Mouse (Mus musculus) MEL (cell line): ENCODE measurements at regions not wholly inside any gene's neighbourhood (a gene's known extent, or its start where the extent isn't known, plus 50 kb on each side); places are given as distances from the start of the nearest gene placed in this dataset.

ENCODE experiments used
- DNase-seq: peaks from one replicate; pipeline ENCODE4 v3.0.0; 2011; ENCODE audit warnings: low read depth, low spot score
- H3K27ac ChIP-seq: 2 replicates; pipeline ENCODE4 v1.5.1; 2012; ENCODE audit warnings: low read depth, mild to moderate bottlenecking, control low read depth, low read length, moderate library complexity; ENCODE audit not compliant: control insufficient read depth
- H3K27me3 ChIP-seq, 2 experiments: fragments of 150-350 bp in 1 of 2; sonication (generic) in 1 of 2; 2 replicates each; pipeline ENCODE4 v1.6.1; 2012; ENCODE audit warnings: low read length in 2 of 2, mild to moderate bottlenecking in 2 of 2, improper control_type of control experiment in 1 of 2, moderate library complexity in 1 of 2; ENCODE audit not compliant: insufficient read depth in 2 of 2, control insufficient read depth in 1 of 2
- H3K36me3 ChIP-seq, 2 experiments: 2 replicates each; pipeline ENCODE4 v1.6.1; 2012 to 2014; ENCODE audit warnings: low read length in 2 of 2, improper control_type of control experiment in 1 of 2, inconsistent platforms in 1 of 2, mild to moderate bottlenecking in 1 of 2; ENCODE audit not compliant: insufficient read depth in 2 of 2, control insufficient read depth in 1 of 2
- H3K4me1 ChIP-seq, 2 experiments: fragments of 150-350 bp in 1 of 2; sonication (generic) in 1 of 2; 2 replicates each; pipeline ENCODE4 v1.6.1; 2012; ENCODE audit warnings: low read length in 2 of 2, improper control_type of control experiment in 1 of 2, mild to moderate bottlenecking in 1 of 2; ENCODE audit not compliant: insufficient read depth in 2 of 2, control insufficient read depth in 1 of 2
- H3K4me3 ChIP-seq, 2 experiments: fragments of 150-350 bp in 1 of 2; sonication (generic) in 1 of 2; 2 replicates each; pipeline ENCODE4 v1.5.1; 2012; ENCODE audit warnings: low read depth in 2 of 2, low read length in 2 of 2, mild to moderate bottlenecking in 2 of 2, moderate library complexity in 2 of 2, control low read depth in 1 of 2, improper control_type of control experiment in 1 of 2; ENCODE audit not compliant: control insufficient read depth in 1 of 2, insufficient read depth in 1 of 2
- H3K79me2 ChIP-seq: 2 replicates; pipeline ENCODE4 v1.6.1; 2012; ENCODE audit warnings: mild to moderate bottlenecking, low read length, moderate library complexity; ENCODE audit not compliant: control insufficient read depth, poor library complexity, insufficient read depth
- H3K9ac ChIP-seq: 2 replicates; pipeline ENCODE4 v1.6.1; 2012; ENCODE audit warnings: low read depth, mild to moderate bottlenecking, control low read depth, low read length, moderate library complexity; ENCODE audit not compliant: control insufficient read depth, poor library complexity, severe bottlenecking
- H3K9me3 ChIP-seq: fragments of 150-350 bp; sonication (generic); replicated peaks from 2 replicates; pipeline ENCODE4 v1.6.1; 2012; ENCODE audit warnings: mild to moderate bottlenecking, low read length, improper control_type of control experiment, moderate library complexity; ENCODE audit not compliant: insufficient read depth
- BHLHE40 ChIP-seq: IDR thresholded peaks from 2 replicates; pipeline ENCODE4 v1.6.1; 2012; ENCODE audit warnings: low read depth, mild to moderate bottlenecking, inconsistent platforms, low read length, improper control_type of control experiment, borderline replicate concordance
- CHD1 ChIP-seq: IDR thresholded peaks from 2 replicates; pipeline ENCODE4 v1.6.1; 2012; ENCODE audit warnings: low read depth, mild to moderate bottlenecking, inconsistent platforms, low read length, improper control_type of control experiment
- CHD2 ChIP-seq: IDR thresholded peaks from 2 replicates; pipeline ENCODE4 v1.6.1; 2011; ENCODE audit warnings: low read length, improper control_type of control experiment
- CTCF ChIP-seq, 3 experiments: IDR thresholded peaks in 2 of 3; conservative IDR thresholded peaks in 1 of 3; 2 replicates each; pipeline ENCODE4 v1.5.1; 2011 to 2012; ENCODE audit warnings: low read length in 3 of 3, low read depth in 2 of 3, mild to moderate bottlenecking in 2 of 3, improper control_type of control experiment in 1 of 3, inconsistent platforms in 1 of 3, mixed read lengths in 1 of 3, moderate library complexity in 1 of 3; ENCODE audit not compliant: control insufficient read depth in 1 of 3, insufficient read depth in 1 of 3, poor library complexity in 1 of 3, severe bottlenecking in 1 of 3
- E2F4 ChIP-seq: IDR thresholded peaks from 2 replicates; pipeline ENCODE4 v1.6.1; 2011; ENCODE audit warnings: low read depth, low read length, improper control_type of control experiment, borderline replicate concordance
- EP300 ChIP-seq, 2 experiments: IDR thresholded peaks; 2 replicates each; pipeline ENCODE4 v1.6.1; 2011; ENCODE audit warnings: improper control_type of control experiment in 2 of 2, low read length in 2 of 2, low read depth in 1 of 2, mild to moderate bottlenecking in 1 of 2
- ETS1 ChIP-seq: IDR thresholded peaks from 2 replicates; pipeline ENCODE4 v1.6.1; 2012; ENCODE audit warnings: low read depth, mild to moderate bottlenecking, inconsistent platforms, low read length, improper control_type of control experiment, moderate library complexity
- GABPA ChIP-seq: IDR thresholded peaks from 2 replicates; pipeline ENCODE4 v1.6.1; 2012; ENCODE audit warnings: low read depth, mild to moderate bottlenecking, inconsistent platforms, low read length, improper control_type of control experiment, moderate library complexity
- GATA1 ChIP-seq: IDR thresholded peaks from 2 replicates; pipeline ENCODE4 v1.6.1; 2011; ENCODE audit warnings: low read depth, low read length, improper control_type of control experiment
- HCFC1 ChIP-seq: IDR thresholded peaks from 2 replicates; pipeline ENCODE4 v1.6.1; 2012; ENCODE audit warnings: low read depth, mild to moderate bottlenecking, inconsistent platforms, low read length, improper control_type of control experiment, moderate library complexity
- JUND ChIP-seq: IDR thresholded peaks from 2 replicates; pipeline ENCODE4 v1.6.1; 2011; ENCODE audit warnings: low read depth, mild to moderate bottlenecking, improper control_type of control experiment, low read length
- KAT2A ChIP-seq: conservative IDR thresholded peaks from 2 replicates; pipeline ENCODE4 v1.6.1; 2012; ENCODE audit warnings: low read depth, low read length, improper control_type of control experiment, inconsistent platforms
- MAFK ChIP-seq: IDR thresholded peaks from 2 replicates; pipeline ENCODE4 v1.6.1; 2011; ENCODE audit warnings: low read depth, mild to moderate bottlenecking, low read length, improper control_type of control experiment, borderline replicate concordance
- MAX ChIP-seq: IDR thresholded peaks from 2 replicates; pipeline ENCODE4 v1.6.1; 2011; ENCODE audit warnings: low read length, improper control_type of control experiment
- MAZ ChIP-seq: IDR thresholded peaks from 2 replicates; pipeline ENCODE4 v1.6.1; 2012; ENCODE audit warnings: low read depth, mild to moderate bottlenecking, inconsistent platforms, low read length, improper control_type of control experiment
- MEF2A ChIP-seq: IDR thresholded peaks from 2 replicates; pipeline ENCODE4 v1.6.1; 2014; ENCODE audit warnings: low read depth, mild to moderate bottlenecking, inconsistent platforms, low read length, improper control_type of control experiment; ENCODE audit not compliant: poor library complexity, insufficient replicate concordance, severe bottlenecking; ENCODE audit errors: extremely low read depth
- MXI1 ChIP-seq: IDR thresholded peaks from 2 replicates; pipeline ENCODE4 v1.6.1; 2011; ENCODE audit warnings: mild to moderate bottlenecking, low read depth, low read length, improper control_type of control experiment
- MYB ChIP-seq: IDR thresholded peaks from 2 replicates; pipeline ENCODE4 v1.6.1; 2011; ENCODE audit warnings: mild to moderate bottlenecking, low read depth, low read length, improper control_type of control experiment
- MYC ChIP-seq: IDR thresholded peaks from 2 replicates; pipeline ENCODE4 v1.6.1; 2011; ENCODE audit warnings: low read depth, mild to moderate bottlenecking, low read length, improper control_type of control experiment, moderate library complexity
- NRF1 ChIP-seq: IDR thresholded peaks from 2 replicates; pipeline ENCODE4 v1.6.1; 2014; ENCODE audit warnings: low read depth, mild to moderate bottlenecking, inconsistent platforms, low read length, improper control_type of control experiment, moderate library complexity; ENCODE audit not compliant: poor library complexity, insufficient read depth, severe bottlenecking
- POLR2A ChIP-seq, 2 experiments: IDR thresholded peaks; 2 replicates each; pipeline ENCODE4 v1.6.1; 2011 to 2012; ENCODE audit warnings: low read length in 2 of 2, mild to moderate bottlenecking in 2 of 2, control low read depth in 1 of 2, improper control_type of control experiment in 1 of 2, low read depth in 1 of 2, moderate library complexity in 1 of 2; ENCODE audit not compliant: control insufficient read depth in 1 of 2, insufficient read depth in 1 of 2, poor library complexity in 1 of 2
- POLR2AphosphoS2 ChIP-seq: IDR thresholded peaks from 2 replicates; pipeline ENCODE4 v1.6.1; 2011; ENCODE audit warnings: low read length, improper control_type of control experiment
- POLR2AphosphoS5 ChIP-seq: IDR thresholded peaks from 2 replicates; pipeline ENCODE4 v1.6.1; 2012; ENCODE audit warnings: low read depth, borderline replicate concordance, mild to moderate bottlenecking, inconsistent platforms, low read length, moderate library complexity, mixed read lengths
- RAD21 ChIP-seq: IDR thresholded peaks from 2 replicates; pipeline ENCODE4 v1.6.1; 2011; ENCODE audit warnings: mild to moderate bottlenecking, low read depth, low read length, improper control_type of control experiment
- RCOR1 ChIP-seq: IDR thresholded peaks from 2 replicates; pipeline ENCODE4 v1.6.1; 2012; ENCODE audit warnings: low read depth, mild to moderate bottlenecking, inconsistent platforms, low read length, improper control_type of control experiment
- SMC3 ChIP-seq: IDR thresholded peaks from 2 replicates; pipeline ENCODE4 v1.6.1; 2011; ENCODE audit warnings: low read depth, low read length, improper control_type of control experiment
- TAL1 ChIP-seq: IDR thresholded peaks from 2 replicates; pipeline ENCODE4 v1.6.1; 2012; ENCODE audit warnings: mild to moderate bottlenecking, inconsistent platforms, low read length, moderate library complexity, mixed read lengths
- TBP ChIP-seq: IDR thresholded peaks from 2 replicates; pipeline ENCODE4 v1.8.0; 2011; ENCODE audit warnings: low read depth, low read length, improper control_type of control experiment
- TCF12 ChIP-seq: IDR thresholded peaks from 2 replicates; pipeline ENCODE4 v1.6.1; 2014; ENCODE audit warnings: low read depth, mild to moderate bottlenecking, inconsistent platforms, low read length, improper control_type of control experiment, moderate library complexity
- USF1 ChIP-seq: IDR thresholded peaks from 2 replicates; pipeline ENCODE4 v1.6.1; 2014; ENCODE audit warnings: low read depth, mild to moderate bottlenecking, inconsistent platforms, low read length, improper control_type of control experiment, moderate library complexity
- ZKSCAN1 ChIP-seq: IDR thresholded peaks from 2 replicates; pipeline ENCODE4 v1.6.1; 2012; ENCODE audit warnings: low read depth, mild to moderate bottlenecking, inconsistent platforms, low read length, improper control_type of control experiment, moderate library complexity
- ZMIZ1 ChIP-seq: IDR thresholded peaks from 2 replicates; pipeline ENCODE4 v1.6.1; 2012; ENCODE audit warnings: low read depth, mild to moderate bottlenecking, inconsistent platforms, low read length, improper control_type of control experiment, moderate library complexity
- ZNF384 ChIP-seq: IDR thresholded peaks from 2 replicates; pipeline ENCODE4 v1.6.1; 2012; ENCODE audit warnings: low read depth, mild to moderate bottlenecking, inconsistent platforms, low read length, improper control_type of control experiment

DNA sequence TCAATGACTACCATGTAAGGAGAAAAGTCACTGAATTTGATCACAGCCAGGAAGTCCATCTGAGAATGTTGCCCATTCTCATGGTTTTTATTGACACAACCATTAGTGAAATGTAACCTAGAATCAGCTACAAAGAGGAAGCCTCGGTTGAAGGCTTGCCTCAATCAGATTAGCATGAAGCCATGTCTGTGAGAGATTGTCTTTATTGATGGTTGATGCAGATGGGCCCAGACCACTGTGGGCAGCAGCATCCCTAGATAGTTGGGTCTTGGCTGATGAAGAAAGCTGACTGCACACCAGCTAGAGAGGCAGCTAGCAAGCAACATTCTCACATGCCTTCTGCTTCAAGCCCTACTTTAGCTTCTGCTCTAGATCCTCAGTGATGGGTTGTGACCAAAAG is 60.4 kb upstream of the Rreb1 start (continued):
- no peak for TF ChIP-seq E2F4
- TF ChIP-seq MAZ: no peak
- TF ChIP-seq RAD21: no peak
- no peak for TF ChIP-seq KAT2A
- TF ChIP-seq JUND: no peak
- TF ChIP-seq POLR2A (IDR thresholded peaks at IDR 0.05; ENCODE audit: control insufficient read depth in 1 of 2, insufficient read depth in 1 of 2, low read depth in 1 of 2, low read length in 2 of 2, poor library complexity in 1 of 2): no peak
- 0 out of 2 replicates have a peak, but pooled peaks have one; percentile 23 for TF ChIP-seq RCOR1
- no peak for TF ChIP-seq NRF1
- TF ChIP-seq POLR2AphosphoS5: no peak
- no peak for TF ChIP-seq SMC3
- TF ChIP-seq ZNF384: no peak
- TF ChIP-seq MAX: no peak
- TF ChIP-seq HCFC1: no peak
- no peak for TF ChIP-seq ZMIZ1
- peak; percentile 70 for TF ChIP-seq GATA1
- no peak for TF ChIP-seq CTCF (IDR thresholded peaks at IDR 0.05 in 2 of 3, conservative IDR thresholded peaks at IDR 0.05 in 1 of 3; ENCODE audit: control insufficient read depth in 1 of 3, insufficient read depth in 1 of 3, low read depth in 2 of 3, low read length in 3 of 3, poor library complexity in 1 of 3, severe bottlenecking in 1 of 3)
- no peak for TF ChIP-seq BHLHE40
- TF ChIP-seq TCF12: peak; percentile 56; the same call in 1 of the 2 replicates
- TF ChIP-seq CHD1: no peak
- no peak for TF ChIP-seq MYB
- TF ChIP-seq MXI1: no peak
- TF ChIP-seq USF1: no peak

DNA sequence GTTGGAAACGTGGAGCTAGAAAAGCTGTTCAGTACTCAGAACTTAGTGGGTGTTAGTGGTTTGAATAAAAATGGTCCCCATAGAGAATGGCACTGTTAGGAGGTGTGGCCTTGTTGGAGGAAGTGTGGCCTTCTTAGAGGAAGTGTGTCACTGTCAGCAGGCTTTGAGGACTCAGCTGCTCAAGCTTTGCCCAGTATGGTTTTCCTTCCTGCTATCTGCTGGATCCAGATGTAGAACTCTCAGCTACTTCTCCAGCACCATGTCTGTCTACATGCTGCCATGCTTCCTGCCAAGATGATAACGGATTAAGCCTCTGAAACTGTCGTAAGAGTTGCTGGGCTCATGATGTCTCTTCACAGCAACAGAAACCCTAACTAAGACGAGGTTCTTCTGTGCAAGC is 59.8 kb upstream of the Rreb1 start:
- no peak overlapping the region for H3K9ac ChIP-seq
- no peaks in the 10 kb centered on the region for H3K9me3 ChIP-seq
- peak overlapping the region in 1 of 2 experiments; percentile 16; a peak in 2 of 4 replicates for H3K4me3 ChIP-seq
- DNase-seq: peak; percentile 92
- H3K36me3 ChIP-seq: peaks cover 0 to 18% of the 10 kb centered on the region in 2 experiments; a peak in 2 of 4 replicates
- no peaks in the 10 kb centered on the region for H3K79me2 ChIP-seq
- H3K27ac ChIP-seq: peak overlapping the region; percentile 73
- no peaks in the 10 kb centered on the region for H3K27me3 ChIP-seq
- peaks cover 7 to 28% of the 10 kb centered on the region in 2 experiments for H3K4me1 ChIP-seq
- TF ChIP-seq CHD1 (no peak), POLR2A (IDR thresholded peaks at IDR 0.05; ENCODE audit: control insufficient read depth in 1 of 2, insufficient read depth in 1 of 2, low read depth in 1 of 2, low read length in 2 of 2, poor library complexity in 1 of 2) (peak in 1 of 2 experiments; percentile 46; a peak in 1 of 4 replicates), RCOR1 (peak; percentile 91), BHLHE40 (no peak), TCF12 (peak; percentile 93), MAZ (peak; percentile 25; the same call in 1 of the 2 replicates), TAL1 (peak; percentile 94), EP300 (IDR thresholded peaks at IDR 0.05; ENCODE audit: low read depth in 1 of 2, low read length in 2 of 2) (peak; percentile 89 to 91), MAFK (no peak), HCFC1 (peak; percentile 55), GABPA (no peak), TBP (peak; percentile 46; the same call in 1 of the 2 replicates), GATA1 (peak; percentile 90), CTCF (IDR thresholded peaks at IDR 0.05 in 2 of 3, conservative IDR thresholded peaks at IDR 0.05 in 1 of 3; ENCODE audit: control insufficient read depth in 1 of 3, insufficient read depth in 1 of 3, low read depth in 2 of 3, low read length in 3 of 3, poor library complexity in 1 of 3, severe bottlenecking in 1 of 3) (no peak), ZKSCAN1 (no peak), POLR2AphosphoS2 (no peak), POLR2AphosphoS5 (no peak), ETS1 (peak; percentile 94), ZNF384 (no peak), MYB (peak; percentile 48; the same call in 1 of the 2 replicates), MYC (peak; percentile 82), MEF2A (no peak), SMC3 (no peak), MAX (peak; percentile 70), CHD2 (no peak)
